In genomic region chr17:47297965-47298364, GRCm38 (mm10) we compare ENCODE assay signal across 10 mouse cellular contexts.
DNase-seq lines count a peak whose midpoint lies in the region; ATAC-seq and TF ChIP-seq lines count a peak whose summit lies in the region.
"Had no signal": no experiment of that assay in that cellular context is flagged by ENCODE, and none has a peak within 500 bp of the region (broad histone marks: within the 10 kb centered on the region; RNA-seq: fewer than 3 reads in every experiment).

No protein-coding gene starts in this region.

- H3K4me2 ChIP-seq in liver, embryonic 11.5 days: no peak overlapping the region
- H3K4me2 ChIP-seq: forebrain, embryonic 13.5 days had no signal

- peak; percentile 42 for TF ChIP-seq CTCF in heart, adult 2 months (IDR thresholded peaks at IDR 0.05)
- TF ChIP-seq CTCF in liver, adult 2 months (IDR thresholded peaks at IDR 0.05; ENCODE audit: low read depth, low read length): peak; percentile 77
- peak; percentile 67 for TF ChIP-seq CTCF in E14TG2a.4 (conservative IDR thresholded peaks at IDR 0.05; ENCODE audit: low read length)

- no peak for TF ChIP-seq POLR2A in heart, adult 2 months (IDR thresholded peaks at IDR 0.05; ENCODE audit: insufficient read depth, low read depth, low read length)
- no peak for TF ChIP-seq POLR2A in liver, adult 2 months (IDR thresholded peaks at IDR 0.05; ENCODE audit: extremely low read depth, insufficient read depth, low read length)

- intact Hi-C loops in heart, adult 2 months (cut with DNase I): no loop called here

- WGBS in heart, adult 2 months: 82% methylated on average over 8 of the region's 8 CpGs
- WGBS in heart, embryonic 10.5 days: 86% methylated on average over 8 of the region's 8 CpGs
- 88% methylated on average over 8 of the region's 8 CpGs for WGBS in liver, adult 2 months
- 81% methylated on average over 8 of the region's 8 CpGs for WGBS in liver, embryonic 11.5 days

- no peak for DNase-seq in heart, adult 2 months
- DNase-seq in heart, embryonic 10.5 days (ENCODE audit: low spot score): no peak
- DNase-seq in liver, adult 2 months (ENCODE audit: extremely low read depth, low read depth, low spot score): no peak
- DNase-seq in liver, embryonic 11.5 days (ENCODE audit: low spot score): no peak
- DNase-seq in adrenal gland, postnatal 25 days: peak; percentile 57
- no peak for DNase-seq in retina, embryonic 14.5 days (ENCODE audit: low spot score)
- DNase-seq in thymus, adult 18-20 months: no peak

- ATAC-seq in liver, embryonic 11.5 days (replicated peaks; ENCODE audit: low FRiP score): no peak
- ATAC-seq: forebrain, embryonic 13.5 days; inflammation-experienced regulatory T-cells, adult 6 months had no signal

- H3K4me3 ChIP-seq in heart, adult 2 months: no peak overlapping the region
- no peak overlapping the region for H3K4me3 ChIP-seq in heart, embryonic 10.5 days
- H3K4me3 ChIP-seq in liver, adult 2 months (ENCODE audit: insufficient read depth, low read depth, low read length): no peak overlapping the region
- H3K4me3 ChIP-seq in liver, embryonic 11.5 days (ENCODE audit: low read depth, low read length): no peak overlapping the region
- H3K4me3 ChIP-seq in E14TG2a.4 (replicated peaks; ENCODE audit: low read length): no peak overlapping the region
- H3K4me3 ChIP-seq: forebrain, embryonic 13.5 days had no signal

- no peaks in the 10 kb centered on the region for H3K27me3 ChIP-seq in heart, adult 2 months (ENCODE audit: control insufficient read depth, insufficient read depth, low read length)
- no peaks in the 10 kb centered on the region for H3K27me3 ChIP-seq in heart, embryonic 10.5 days (ENCODE audit: insufficient read depth, poor library complexity, severe bottlenecking)
- no peaks in the 10 kb centered on the region for H3K27me3 ChIP-seq in liver, adult 2 months (ENCODE audit: control insufficient read depth, insufficient read depth, low read length)
- no peaks in the 10 kb centered on the region for H3K27me3 ChIP-seq in liver, embryonic 11.5 days (replicated peaks; ENCODE audit: control insufficient read depth, insufficient read depth, low read length)
- H3K27me3 ChIP-seq in E14TG2a.4 (ENCODE audit: insufficient read depth, low read length): no peaks in the 10 kb centered on the region
- H3K27me3 ChIP-seq: forebrain, embryonic 13.5 days had no signal

- H3K9ac ChIP-seq in heart, adult 2 months (ENCODE audit: low read depth, low read length): no peak overlapping the region
- no peak overlapping the region for H3K9ac ChIP-seq in liver, adult 2 months (ENCODE audit: low read depth, low read length)
- H3K9ac ChIP-seq in liver, embryonic 11.5 days (ENCODE audit: low read depth, low read length): no peak overlapping the region
- H3K9ac ChIP-seq: forebrain, embryonic 13.5 days had no signal

- peaks cover 13% of the 10 kb centered on the region for H3K4me1 ChIP-seq in heart, adult 2 months (ENCODE audit: control insufficient read depth, insufficient read depth, low read length)
- H3K4me1 ChIP-seq in heart, embryonic 10.5 days: peaks cover 37% of the 10 kb centered on the region
- H3K4me1 ChIP-seq in liver, adult 2 months (ENCODE audit: control insufficient read depth, insufficient read depth, low read length): peaks cover 14% of the 10 kb centered on the region; the same call in 1 of the 2 replicates
- peaks cover 35% of the 10 kb centered on the region for H3K4me1 ChIP-seq in liver, embryonic 11.5 days (replicated peaks; ENCODE audit: control insufficient read depth, insufficient read depth, low read length)
- H3K4me1 ChIP-seq in E14TG2a.4 (replicated peaks; ENCODE audit: low read depth, low read length): peaks cover 61% of the 10 kb centered on the region

- H3K79me2 ChIP-seq in heart, adult 2 months (replicated peaks; ENCODE audit: control insufficient read depth, insufficient read depth, low read length): no peaks in the 10 kb centered on the region
- no peaks in the 10 kb centered on the region for H3K79me2 ChIP-seq in liver, adult 2 months (ENCODE audit: control insufficient read depth, insufficient read depth, low read length)

- no peak overlapping the region for H3K27ac ChIP-seq in heart, adult 2 months
- H3K27ac ChIP-seq in heart, embryonic 10.5 days: no peak overlapping the region
- H3K27ac ChIP-seq in liver, adult 2 months (replicated peaks; ENCODE audit: insufficient read depth, low read depth, low read length): no peak overlapping the region
- no peak overlapping the region for H3K27ac ChIP-seq in liver, embryonic 11.5 days (ENCODE audit: low read depth, low read length)
- H3K27ac ChIP-seq: forebrain, embryonic 13.5 days had no signal

- no peaks in the 10 kb centered on the region for H3K9me3 ChIP-seq in heart, embryonic 10.5 days
- no peaks in the 10 kb centered on the region for H3K9me3 ChIP-seq in liver, embryonic 11.5 days (ENCODE audit: control insufficient read depth, low read length)
- H3K9me3 ChIP-seq in E14TG2a.4 (ENCODE audit: low read length): no peaks in the 10 kb centered on the region
- H3K9me3 ChIP-seq: forebrain, embryonic 13.5 days had no signal

- H3K36me3 ChIP-seq in heart, adult 2 months (ENCODE audit: control insufficient read depth, insufficient read depth, low read length): no peaks in the 10 kb centered on the region
- no peaks in the 10 kb centered on the region for H3K36me3 ChIP-seq in heart, embryonic 10.5 days
- H3K36me3 ChIP-seq in liver, adult 2 months (ENCODE audit: control insufficient read depth, insufficient read depth, low read length): no peaks in the 10 kb centered on the region
- no peaks in the 10 kb centered on the region for H3K36me3 ChIP-seq in liver, embryonic 11.5 days (ENCODE audit: control insufficient read depth, insufficient read depth, low read length)
- H3K36me3 ChIP-seq in E14TG2a.4 (ENCODE audit: insufficient read depth, low read length): no peaks in the 10 kb centered on the region

- TF ChIP-seq EP300 in heart, adult 2 months (IDR thresholded peaks at IDR 0.05; ENCODE audit: insufficient read depth, low read depth, low read length): no peak
